Mouse (Mus musculus): ENCODE measurements at regions not wholly inside any gene's neighbourhood (a gene's known extent, or its start where the extent isn't known, plus 50 kb on each side); places are given as distances from the start of the nearest gene placed in this dataset.

- DNase-seq = no peak
Observed at GRCm38 (mm10) chr15:65646470-65646869, 631.8 kb upstream of the Gm21961 start.

GRCm38 (mm10) chr15:65639484-65639883, 624.8 kb upstream of the Gm21961 start:
- no peak for DNase-seq

DNA sequence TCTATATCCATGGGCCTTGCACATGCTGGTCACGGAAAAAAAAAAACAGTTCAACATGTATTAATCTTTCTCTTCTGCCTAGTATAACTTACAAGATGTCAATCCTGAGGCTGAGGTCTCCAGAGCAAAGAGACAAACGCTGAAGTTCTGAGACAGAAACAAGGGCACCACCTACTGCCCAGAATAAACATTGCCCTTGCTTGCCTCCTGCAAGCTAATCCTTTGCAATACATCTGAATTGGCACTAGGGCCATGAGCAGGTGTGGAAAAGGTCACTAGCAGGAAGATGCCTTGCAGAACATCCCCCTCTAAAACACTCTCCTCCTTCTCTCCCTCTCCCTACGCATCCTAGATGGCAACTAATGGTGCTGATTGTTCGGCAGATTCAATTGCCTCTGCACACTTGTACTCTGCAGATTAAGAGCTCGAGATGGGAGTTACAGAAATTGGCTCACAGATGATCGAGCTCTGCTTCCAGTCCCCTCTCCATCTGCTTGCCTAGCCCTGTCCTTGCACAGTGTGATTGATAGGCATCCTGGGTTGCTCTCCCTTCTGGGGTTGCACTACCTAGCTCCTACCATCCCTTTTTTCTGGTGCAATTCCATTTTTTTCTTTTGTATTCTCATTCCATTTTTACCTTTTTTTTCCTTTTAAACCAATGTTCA, 622.9 kb upstream of the Gm21961 start:
- peak; percentile 91 to 93 for DNase-seq

- no peak for DNase-seq
Observed at GRCm38 (mm10) chr15:65632440-65632839, 617.7 kb upstream of the Gm21961 start.

GRCm38 (mm10) chr15:65630476-65630875, 615.8 kb upstream of the Gm21961 start:
- DNase-seq = peak; percentile 59 to 85

- DNase-seq = peak; percentile 5 to 15
Observed at GRCm38 (mm10) chr15:65592718-65593477, 578.2 kb upstream of the Gm21961 start.

- peak; percentile 60 to 62 for DNase-seq
Observed at GRCm38 (mm10) chr15:65585566-65585965, 570.9 kb upstream of the Gm21961 start.

GRCm38 (mm10) chr15:65579353-65579752, 564.6 kb upstream of the Gm21961 start:
- no peak for DNase-seq

- no peak for DNase-seq
Observed at GRCm38 (mm10) chr15:65567931-65568330, 553.2 kb upstream of the Gm21961 start.

GRCm38 (mm10) chr15:65557846-65558835, 543.4 kb upstream of the Gm21961 start:
- DNase-seq = no peak

DNA sequence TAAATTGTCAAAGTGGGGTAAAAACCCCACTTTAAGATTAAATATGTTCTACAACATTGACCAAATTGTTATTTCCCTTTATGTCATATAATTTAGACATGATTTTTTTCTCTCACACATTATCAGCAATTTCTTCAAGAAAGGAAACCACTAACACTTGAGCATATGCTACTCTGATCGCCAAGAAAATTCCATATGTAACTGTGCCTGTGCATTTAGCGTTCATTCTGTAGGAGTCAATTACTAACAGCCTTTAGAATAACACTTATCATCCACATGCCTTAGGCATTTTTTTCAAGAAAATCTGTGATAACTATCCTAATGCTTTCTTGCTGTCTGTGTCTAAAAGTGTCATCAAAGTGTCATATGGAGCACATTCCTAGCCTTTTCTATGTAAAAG, 534.3 kb upstream of the Gm21961 start:
- no peak for DNase-seq

GRCm38 (mm10) chr15:65535606-65536005, 520.9 kb upstream of the Gm21961 start:
- DNase-seq = peak in 1 of 2 experiments; percentile 2

- no peak for DNase-seq
Observed at GRCm38 (mm10) chr15:65532241-65532640, 517.5 kb upstream of the Gm21961 start.

DNA sequence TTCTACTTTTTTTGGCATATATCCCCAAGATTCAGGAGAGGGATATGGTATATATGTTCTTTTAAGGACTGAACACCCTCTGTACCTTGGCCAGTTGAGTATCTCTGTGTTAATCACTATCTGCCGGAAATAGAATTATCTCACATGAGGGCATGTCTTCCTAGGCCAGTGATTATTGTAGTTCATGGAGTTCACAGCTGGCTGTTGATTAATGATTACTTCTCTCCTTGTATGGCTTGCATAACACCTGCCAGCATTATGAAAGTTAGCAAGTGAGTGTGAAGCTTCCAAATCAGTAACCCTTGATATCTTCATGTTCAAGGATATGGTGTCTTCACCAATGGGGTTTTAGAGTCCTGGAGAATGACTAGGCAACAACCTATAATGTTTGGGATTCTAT, 488.0 kb upstream of the Gm21961 start:
- DNase-seq = no peak

- DNase-seq = no peak
Observed at GRCm38 (mm10) chr15:65478940-65479339, 464.2 kb upstream of the Gm21961 start.

DNA sequence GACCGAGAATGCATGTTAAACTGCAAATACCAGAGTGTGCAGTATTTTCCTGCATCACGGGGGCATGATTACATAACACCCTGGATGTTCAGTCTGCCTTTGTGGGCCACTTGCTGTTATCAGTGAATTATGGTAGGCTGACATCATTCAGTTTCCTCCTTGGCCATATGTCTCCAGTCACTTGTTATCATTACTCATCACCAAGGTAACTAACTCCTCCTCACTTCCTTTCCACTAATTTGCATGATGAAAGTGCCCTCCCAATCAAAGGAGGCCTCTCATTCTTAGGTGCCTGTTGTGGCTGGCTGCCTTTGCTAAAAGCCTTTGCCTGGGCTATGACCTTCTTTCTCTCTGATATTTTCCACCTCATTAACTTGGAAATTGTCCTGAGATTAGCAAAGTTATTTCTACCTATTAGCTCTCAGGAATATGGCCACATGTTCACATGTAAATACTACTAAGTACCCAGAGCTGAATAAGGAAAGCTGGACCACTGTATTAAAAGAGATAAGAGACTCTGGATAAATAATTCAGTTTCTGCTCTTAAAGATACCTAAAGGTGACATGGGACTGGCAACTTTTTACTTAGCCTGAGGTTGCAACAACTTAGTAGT, 440.6 kb upstream of the Gm21961 start:
- no peak for DNase-seq

GRCm38 (mm10) chr15:65452258-65453028, 437.7 kb upstream of the Gm21961 start:
- peak; percentile 77 to 82 for DNase-seq

- DNase-seq = no peak
Observed at GRCm38 (mm10) chr15:65419736-65420135, 405.0 kb upstream of the Gm21961 start.
